18 mouse cellular contexts compared by ENCODE assay signal in the genomic region with DNA sequence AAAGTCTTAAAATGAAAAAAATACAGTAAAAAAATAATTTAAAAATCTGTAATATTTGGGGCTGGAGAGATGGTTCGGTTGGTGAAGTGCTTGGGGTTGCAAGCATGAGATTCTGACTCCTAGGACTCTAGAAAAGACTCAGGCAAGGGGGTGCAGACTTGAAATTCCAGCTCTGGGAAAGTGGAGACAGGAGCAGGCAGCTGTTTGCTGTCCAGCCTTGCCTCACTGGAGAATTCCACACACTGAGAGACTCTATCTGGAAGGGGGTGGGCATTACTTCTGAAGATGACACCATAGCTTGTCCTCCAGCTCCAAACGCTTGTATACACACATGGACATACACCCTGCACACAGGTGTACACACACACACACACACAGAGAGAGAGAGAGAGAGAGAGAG.
"Had no signal": no experiment of that assay in that cellular context is flagged by ENCODE, and none has a peak within 500 bp of the region (broad histone marks: within the 10 kb centered on the region; RNA-seq: fewer than 3 reads in every experiment).

No protein-coding gene starts in this region.

- ATAC-seq: liver, embryonic 12.5 days; midbrain, embryonic 13.5 days; midbrain, embryonic 16.5 days had no signal

- H3K36me3 ChIP-seq: liver, embryonic 12.5 days; lung, embryonic 15.5 days; midbrain, embryonic 10.5 days; midbrain, embryonic 13.5 days; neural tube, embryonic 13.5 days; neural tube, embryonic 15.5 days had no signal

- H3K27ac ChIP-seq: liver, embryonic 12.5 days; liver, embryonic 14.5 days; lung, embryonic 15.5 days; midbrain, embryonic 10.5 days; midbrain, embryonic 13.5 days; neural tube, embryonic 13.5 days; neural tube, embryonic 15.5 days had no signal

- H3K9me3 ChIP-seq: liver, embryonic 12.5 days; lung, embryonic 15.5 days; midbrain, embryonic 10.5 days; midbrain, embryonic 13.5 days; neural tube, embryonic 13.5 days; neural tube, embryonic 15.5 days had no signal

- H3K4me3 ChIP-seq: liver, embryonic 12.5 days; lung, embryonic 15.5 days; midbrain, embryonic 10.5 days; midbrain, embryonic 13.5 days; myocyte; neural tube, embryonic 13.5 days; neural tube, embryonic 15.5 days had no signal

- H3K27me3 ChIP-seq: liver, embryonic 12.5 days; lung, embryonic 15.5 days; midbrain, embryonic 13.5 days; neural tube, embryonic 13.5 days; neural tube, embryonic 15.5 days had no signal

- DNase-seq: lung, postnatal 36 days; retina, postnatal 1 day; right cerebral cortex, adult 18-20 months; right cerebral cortex, postnatal 25 days; right cerebral cortex, postnatal 4 days; spleen, adult 18-20 months; thymus, adult 18-20 months; thymus, postnatal 14 days; thymus, postnatal 36 days had no signal

- H3K4me1 ChIP-seq: lung, embryonic 15.5 days; midbrain, embryonic 10.5 days; midbrain, embryonic 13.5 days; neural tube, embryonic 13.5 days; neural tube, embryonic 15.5 days had no signal

- H3K4me2 ChIP-seq: liver, embryonic 12.5 days; lung, embryonic 15.5 days; midbrain, embryonic 13.5 days; neural tube, embryonic 13.5 days; neural tube, embryonic 15.5 days had no signal

- H3K9ac ChIP-seq: liver, embryonic 12.5 days; liver, embryonic 14.5 days; lung, embryonic 15.5 days; midbrain, embryonic 13.5 days; neural tube, embryonic 13.5 days; neural tube, embryonic 15.5 days had no signal
